Mouse (Mus musculus): ENCODE data around the gene Trpv6. TPM values are rescaled to one million over a fixed set of nuclear protein-coding genes. Genes with fewer than 3 reads are reported as not detected.

Trpv6 gene
- polyA plus RNA-seq, 1 experiment from 2014 or later, result 0.81 TPM

Other genes starting within 250 kb of the Trpv6 start
- gene Gm5771, start 244.0 kb downstream of the Trpv6 start, polyA plus RNA-seq (2015; fragmentation: Nextera tagmentation; extraction: Ambion mirVana), result not detected in 2 replicates
- not detected in 2 replicates for gene Gm10334, start 190.3 kb downstream of the Trpv6 start, polyA plus RNA-seq (2015; fragmentation: Nextera tagmentation; extraction: Ambion mirVana)
- gene Prss1, start 177.5 kb downstream of the Trpv6 start, polyA plus RNA-seq (2015; fragmentation: Nextera tagmentation; extraction: Ambion mirVana), result not detected in 2 replicates
- not detected in 2 replicates for gene Prss2, start 114.6 kb downstream of the Trpv6 start, polyA plus RNA-seq (2015; fragmentation: Nextera tagmentation; extraction: Ambion mirVana)
- gene Ephb6, start 30.9 kb downstream of the Trpv6 start, polyA plus RNA-seq (2015; fragmentation: Nextera tagmentation; extraction: Ambion mirVana), result 24.1 and 29.8 TPM in 2 replicates
- gene Trpv5, start 44.4 kb upstream of the Trpv6 start, polyA plus RNA-seq (2015; fragmentation: Nextera tagmentation; extraction: Ambion mirVana), result not detected in 2 replicates
- gene Llcfc1, start 48.0 kb upstream of the Trpv6 start, polyA plus RNA-seq (2015; fragmentation: Nextera tagmentation; extraction: Ambion mirVana), result not detected in 2 replicates
- gene Kel, start 67.9 kb upstream of the Trpv6 start, polyA plus RNA-seq (2015; fragmentation: Nextera tagmentation; extraction: Ambion mirVana), result 0.82 and 1.9 TPM in 2 replicates
- not detected in 2 replicates for gene Olfr459, start 138.8 kb upstream of the Trpv6 start, polyA plus RNA-seq (2015; fragmentation: Nextera tagmentation; extraction: Ambion mirVana)
- gene Pip, start 211.1 kb upstream of the Trpv6 start, polyA plus RNA-seq (2015; fragmentation: Nextera tagmentation; extraction: Ambion mirVana), result not detected in 2 replicates
- gene Sval2, start 216.6 kb upstream of the Trpv6 start, polyA plus RNA-seq (2015; fragmentation: Nextera tagmentation; extraction: Ambion mirVana), result not detected in 2 replicates

All from neural tube, embryonic 13.5 days (tissue).